Mouse (Mus musculus) skeletal muscle tissue, adult 2 months (tissue): ENCODE data around the gene Fryl.
"Not testable (repeated sequence)": the region's sequence is repeated elsewhere in the genome, so short reads cannot be mapped to it uniquely, and the experiment has no call there.

Experiments
- DNase-seq: peaks from one replicate; pipeline ENCODE4 v3.0.0-alpha.2; 2012; ENCODE audit warnings: low read depth, low spot score

Fryl gene

GRCm38 (mm10) chr5:73103657-73104056 is 152.8 kb downstream of the Fryl start:
- no peak for DNase-seq

DNA sequence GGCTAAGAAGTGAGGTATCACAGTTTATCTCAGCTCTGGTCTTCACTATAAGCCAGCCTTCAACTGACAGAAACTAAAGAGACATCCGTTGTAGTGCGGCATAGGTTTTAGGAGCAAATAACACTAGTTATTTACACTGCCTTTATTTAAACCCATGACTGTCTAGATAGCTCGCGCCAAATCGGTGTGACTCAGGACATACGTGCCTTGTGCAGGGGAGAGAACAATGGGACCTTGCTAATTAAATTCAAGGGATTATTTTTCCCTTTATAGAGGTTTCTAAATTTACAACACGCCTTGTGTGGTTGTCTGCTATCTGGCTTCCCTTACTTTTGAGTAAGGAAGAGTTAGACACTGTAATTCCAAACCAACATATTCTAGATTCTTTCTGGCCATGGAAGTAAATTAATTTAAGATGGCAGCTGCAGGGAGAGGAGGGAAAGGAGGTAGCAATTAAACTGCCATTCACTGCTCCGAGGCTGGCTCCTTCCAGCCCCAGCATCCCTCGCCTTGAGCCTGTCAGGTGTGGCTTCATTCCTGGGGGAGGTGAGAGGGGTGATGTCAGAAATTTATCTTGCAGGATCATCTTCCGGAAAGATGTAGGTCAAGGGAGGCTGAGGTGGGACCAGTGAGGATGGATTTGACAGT is 154.0 kb downstream of the Fryl start:
- DNase-seq, result no peak

- DNase-seq, result no peak
Measured at GRCm38 (mm10) chr5:73092236-73092635, 164.2 kb downstream of the Fryl start.

DNA sequence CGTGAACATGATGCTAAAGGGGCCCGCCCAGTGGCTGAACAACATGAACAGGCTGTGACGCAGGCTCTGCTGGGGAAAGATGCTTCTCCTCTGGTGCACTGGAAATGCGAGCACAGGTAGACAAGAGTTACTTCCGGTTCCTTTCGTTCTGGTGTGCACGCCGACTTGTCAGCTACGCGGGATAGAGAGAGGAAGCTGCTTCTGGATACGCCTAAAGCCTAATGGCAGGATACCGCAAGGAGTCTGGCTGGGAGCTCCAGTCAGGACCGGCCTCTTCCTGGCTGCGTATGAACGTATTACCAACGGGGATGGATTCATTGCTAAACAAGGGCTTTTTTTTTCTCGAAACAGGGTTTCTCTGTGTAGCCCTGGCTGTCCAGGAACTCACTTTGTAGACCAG is 167.3 kb downstream of the Fryl start:
- DNase-seq, result no peak

DNA sequence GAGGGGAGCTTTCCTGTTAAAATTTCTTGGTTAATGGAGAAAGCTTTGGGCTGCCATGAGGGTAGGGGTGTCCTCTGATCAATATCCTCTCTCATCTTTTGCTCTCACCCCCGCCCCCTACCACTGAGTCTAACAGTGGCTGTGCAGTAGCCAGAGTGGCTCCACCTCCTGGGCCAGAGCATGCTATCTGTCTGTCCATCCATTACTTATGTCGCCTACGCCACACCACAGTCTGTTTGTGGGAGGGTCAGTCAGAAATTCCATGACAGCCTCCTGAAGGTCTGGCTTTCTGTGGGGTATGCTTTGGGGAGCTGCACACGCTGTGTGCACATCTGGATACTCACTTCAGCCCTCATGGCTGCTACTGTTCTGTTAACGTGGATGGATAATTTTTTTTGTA is 174.9 kb downstream of the Fryl start:
- no peak for DNase-seq

DNA sequence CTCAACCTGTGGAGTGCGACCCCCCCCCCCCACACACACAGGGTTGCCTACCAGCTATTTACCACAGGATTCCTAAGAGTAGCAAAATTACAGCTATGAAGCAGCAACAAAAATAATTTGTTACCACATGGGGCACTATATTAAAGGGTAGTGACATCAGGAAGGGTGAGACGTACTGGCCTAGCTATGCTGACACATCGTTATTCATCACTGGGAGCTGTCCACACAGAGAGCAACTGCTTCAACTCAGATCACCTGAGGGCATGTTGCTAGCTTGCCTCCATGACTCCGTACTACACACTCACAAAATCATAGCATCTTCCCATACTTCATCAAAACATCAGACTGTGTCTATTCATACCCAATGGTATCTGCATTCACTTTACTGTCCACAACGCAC is 176.6 kb downstream of the Fryl start:
- no peak for DNase-seq

DNA sequence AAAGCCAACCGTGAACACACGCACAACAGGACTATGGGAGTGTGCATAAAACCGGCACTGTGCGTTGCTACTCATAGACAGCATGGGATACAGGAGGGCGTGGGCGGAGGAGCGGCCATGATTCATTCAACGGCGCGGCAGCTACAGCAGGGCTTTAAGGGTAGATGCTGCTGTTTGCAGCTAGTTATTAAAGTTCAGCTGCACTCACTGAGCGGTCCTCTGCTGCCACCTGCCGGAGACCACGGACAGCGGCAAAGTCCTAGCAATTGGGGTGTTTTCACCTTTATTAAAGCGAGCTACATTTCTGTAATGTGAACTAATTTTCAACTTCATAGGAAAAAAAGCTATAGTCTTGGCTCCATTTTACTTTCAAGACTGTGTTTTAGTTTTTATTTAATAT is 185.1 kb downstream of the Fryl start:
- DNase-seq, result peak; percentile 25

DNA sequence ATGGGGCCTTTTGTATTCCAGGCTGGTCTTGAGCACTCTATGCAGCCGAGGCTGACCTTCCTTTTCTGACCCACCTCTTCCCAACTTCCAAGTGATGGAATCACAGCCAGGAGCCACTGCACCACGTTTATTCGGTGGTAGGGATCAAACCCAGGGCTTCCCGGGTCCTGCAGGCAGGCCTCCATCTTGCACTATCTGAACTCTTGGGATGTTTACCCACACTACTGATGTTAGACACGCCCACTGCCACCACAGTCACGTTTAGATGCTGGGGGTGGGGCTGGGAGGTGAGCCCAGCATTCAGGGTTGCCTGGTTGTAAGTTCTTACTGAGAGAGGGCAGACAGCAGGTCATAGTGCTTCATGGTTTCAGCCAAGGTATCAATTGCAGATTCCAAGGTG is 189.5 kb downstream of the Fryl start:
- no peak for DNase-seq

DNA sequence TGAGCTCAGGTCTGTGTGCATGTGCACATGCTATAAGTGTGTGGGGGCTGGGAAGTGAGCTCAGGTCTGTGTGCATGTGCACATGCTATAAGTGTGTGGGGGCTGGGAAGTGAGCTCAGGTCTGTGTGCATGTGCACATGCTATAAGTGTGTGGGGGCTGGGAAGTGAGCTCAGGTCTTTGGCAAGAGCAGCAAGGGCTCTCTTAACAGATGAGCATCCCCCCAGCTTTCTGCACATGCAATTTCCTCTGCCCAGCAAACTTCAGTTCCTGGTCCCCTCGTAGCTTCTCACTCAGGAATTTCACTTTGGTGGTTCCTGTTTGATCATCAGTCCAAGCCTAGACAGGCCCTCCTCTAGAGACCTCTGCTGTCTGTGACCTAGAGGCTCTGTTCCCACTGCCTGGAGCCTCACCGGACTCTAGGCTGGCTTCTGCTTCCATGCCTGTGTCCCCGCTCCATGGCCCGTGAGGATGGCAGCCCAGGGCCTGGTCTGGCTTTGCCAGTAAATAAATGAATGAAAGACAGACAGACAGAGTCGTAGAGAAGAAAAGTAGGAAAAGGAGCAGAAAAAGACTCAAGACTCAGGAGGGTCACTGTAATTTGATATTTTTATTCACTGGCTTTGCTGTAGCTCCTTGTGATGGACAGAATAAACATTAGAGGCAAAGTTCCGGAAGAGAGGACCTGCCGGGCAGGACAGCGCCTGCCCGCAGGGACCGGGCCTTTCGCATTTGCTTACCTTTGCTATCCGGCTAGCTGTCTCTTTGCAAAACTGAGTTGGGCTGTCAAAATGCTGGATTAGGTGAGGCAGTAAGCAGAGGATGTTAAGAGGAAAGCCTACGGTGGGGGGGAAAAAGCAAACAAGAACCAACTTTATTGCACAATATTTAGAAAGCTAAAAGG is 192.4 kb downstream of the Fryl start:
- no peak for DNase-seq

GRCm38 (mm10) chr5:73061506-73062155 is 194.8 kb downstream of the Fryl start:
- DNase-seq, result no peak

- no peak for DNase-seq
Measured at GRCm38 (mm10) chr5:73056937-73057336, 199.5 kb downstream of the Fryl start.

DNA sequence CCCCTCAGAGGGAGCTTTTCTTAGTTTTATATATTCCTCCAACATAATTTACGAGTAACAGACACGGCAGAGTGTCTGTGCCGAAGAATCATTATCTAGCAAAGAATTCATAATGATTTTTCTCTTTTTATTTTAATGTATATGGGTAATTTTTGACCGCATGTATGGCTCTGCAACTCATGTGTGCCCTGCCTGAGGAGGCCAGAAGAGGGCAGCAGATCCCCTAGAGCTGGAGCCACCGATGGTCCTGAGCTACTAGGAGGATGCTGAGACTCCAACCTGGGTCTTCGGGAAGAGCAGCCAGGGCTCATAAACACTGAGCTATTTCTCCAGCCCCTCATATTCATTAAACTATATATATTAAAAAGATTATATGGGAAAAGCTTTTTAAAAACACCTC is 200.0 kb downstream of the Fryl start:
- DNase-seq, result no peak

- DNase-seq, result no peak
Measured at GRCm38 (mm10) chr5:73053933-73054332, 202.5 kb downstream of the Fryl start.

DNA sequence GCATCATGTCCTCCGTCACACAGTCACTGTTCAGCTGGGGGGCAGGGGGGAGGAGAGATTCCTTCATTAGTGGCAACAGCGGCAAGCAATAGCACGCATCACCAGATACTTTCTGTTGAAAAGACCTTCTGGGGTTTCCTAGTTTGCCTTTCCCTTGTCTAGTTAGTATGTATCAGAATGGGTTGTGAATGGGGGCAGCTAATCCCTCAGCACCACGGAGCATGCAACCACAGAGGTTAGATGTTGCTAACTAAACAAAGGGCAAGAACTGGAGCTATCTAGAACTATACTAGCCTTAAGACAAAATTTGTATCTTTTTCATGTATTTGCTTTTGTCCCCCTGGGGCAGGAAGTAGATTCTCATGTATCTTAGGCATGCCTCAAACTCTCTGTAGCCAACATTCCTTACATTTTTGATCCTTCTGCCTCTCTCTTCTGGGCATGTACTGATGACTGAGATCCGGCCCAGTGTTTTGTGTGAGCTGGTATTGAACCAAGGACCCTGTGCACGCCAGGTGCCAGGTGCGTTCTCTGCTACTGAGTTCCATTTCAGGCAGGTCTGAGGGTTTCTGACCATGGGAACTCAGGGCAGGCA is 208.7 kb downstream of the Fryl start:
- no peak for DNase-seq

GRCm38 (mm10) chr5:73044055-73044454 is 212.4 kb downstream of the Fryl start:
- DNase-seq, result no peak

DNA sequence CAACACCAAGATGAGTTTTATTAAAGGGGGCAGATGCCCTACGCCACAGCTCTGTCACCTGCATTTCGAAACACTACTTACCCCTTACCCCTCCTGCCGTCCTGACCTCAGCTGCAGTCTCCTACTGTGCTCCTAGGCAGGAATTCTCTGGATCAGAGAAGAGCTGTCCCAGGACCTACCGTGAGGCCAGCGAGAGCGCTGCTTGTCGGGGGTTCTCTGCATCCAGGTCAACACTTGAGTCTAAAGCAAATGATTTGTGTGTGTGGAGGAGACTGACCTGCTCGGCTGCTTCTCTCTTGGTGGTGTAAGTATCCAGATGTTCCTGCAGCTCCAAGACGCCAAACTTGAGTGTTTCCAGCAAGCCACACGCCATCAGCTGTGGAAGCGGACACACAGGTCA is 223.9 kb downstream of the Fryl start:
- DNase-seq, result no peak

DNA sequence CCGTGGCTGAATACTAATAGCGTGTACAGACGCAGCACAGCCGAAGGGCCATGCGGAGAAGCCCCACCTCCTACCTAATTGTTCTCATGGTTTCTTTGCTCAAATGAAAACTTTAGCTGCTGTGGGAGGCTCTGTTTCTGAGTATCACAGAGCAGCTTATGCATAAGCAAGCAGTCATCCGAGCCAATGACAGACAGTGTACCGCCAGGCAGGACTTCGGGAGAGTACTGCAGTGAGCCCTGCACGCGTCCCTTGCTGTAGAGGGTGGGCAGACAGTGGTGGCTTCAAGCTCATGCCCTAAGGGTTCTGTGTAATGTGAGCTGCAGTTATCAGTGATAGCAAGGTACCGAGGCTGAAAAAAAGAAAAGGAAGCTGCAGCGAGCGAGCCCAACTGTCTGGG is 227.8 kb downstream of the Fryl start:
- no peak for DNase-seq

GRCm38 (mm10) chr5:73023801-73024200 is 232.6 kb downstream of the Fryl start:
- DNase-seq, result no peak

DNA sequence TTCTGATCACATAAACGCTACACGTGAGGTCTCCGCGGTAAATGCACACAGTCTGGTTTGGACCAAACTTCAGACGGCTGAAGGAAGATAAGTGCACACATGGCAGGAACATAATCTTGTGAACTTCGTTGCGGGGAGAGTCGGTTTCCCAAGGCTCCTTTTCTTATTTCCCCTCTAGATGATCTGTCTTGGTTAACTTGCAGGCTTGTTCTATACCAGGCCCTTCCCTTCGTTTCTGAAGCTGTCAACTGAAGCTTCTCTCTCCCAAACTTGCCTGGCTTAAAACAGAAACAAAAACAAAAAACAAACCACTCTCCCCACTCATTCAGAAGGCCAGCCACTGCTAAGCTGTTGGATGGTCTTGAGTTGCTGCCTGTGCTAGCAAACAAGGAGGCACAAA is 241.7 kb downstream of the Fryl start:
- DNase-seq, result no peak

GRCm38 (mm10) chr5:73013611-73014287 is 242.7 kb downstream of the Fryl start:
- DNase-seq, result not testable (repeated sequence)

- not testable (repeated sequence) for DNase-seq
Measured at GRCm38 (mm10) chr5:73012884-73013610, 243.4 kb downstream of the Fryl start.
